Mouse (Mus musculus) cerebellum, postnatal 36 days (tissue): ENCODE results near the gene Vmn1r80.
"Not testable (repeated sequence)": the region's sequence is repeated elsewhere in the genome, so short reads cannot be mapped to it uniquely, and the experiment has no call there.

Experiments used
- DNase-seq, 2 experiments: peaks; one replicate each; pipeline ENCODE4 v3.0.0; 2021 to 2022; ENCODE audit warnings: mixed read lengths in 2 of 2

Gene Vmn1r80

GRCm38 (mm10) chr7:12188986-12189385 is at the start of gene Vmn1r80:
Vmn1r80 (plus strand) TSS chr7:12189286.
- DNase-seq, result no peak

GRCm38 (mm10) chr7:12149957-12150356 is 39.1 kb upstream of the Vmn1r80 start, which contains the start of gene Vmn1r78:
Vmn1r78 (plus strand) TSS chr7:12150257.
- no peak for DNase-seq

DNA sequence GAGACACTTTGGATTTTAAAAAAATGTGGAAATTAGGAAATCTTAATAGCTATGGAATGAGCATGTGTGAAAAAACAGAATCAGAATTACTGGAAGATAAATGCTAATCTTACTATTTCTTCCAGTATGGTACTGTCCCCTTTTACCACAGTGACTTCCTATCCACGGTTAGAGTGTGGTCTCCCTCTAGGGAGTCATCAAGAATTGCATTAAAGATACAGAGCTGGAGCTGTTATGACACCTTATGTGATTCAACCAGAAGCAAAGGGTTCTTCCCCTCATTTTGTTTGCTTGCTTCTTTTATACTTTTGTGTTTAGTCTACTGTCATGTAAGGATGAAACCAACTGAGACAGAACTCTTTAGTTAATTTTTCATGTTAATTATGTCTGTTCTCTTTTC is 32.6 kb upstream of the Vmn1r80 start:
- not testable (repeated sequence) for DNase-seq

DNA sequence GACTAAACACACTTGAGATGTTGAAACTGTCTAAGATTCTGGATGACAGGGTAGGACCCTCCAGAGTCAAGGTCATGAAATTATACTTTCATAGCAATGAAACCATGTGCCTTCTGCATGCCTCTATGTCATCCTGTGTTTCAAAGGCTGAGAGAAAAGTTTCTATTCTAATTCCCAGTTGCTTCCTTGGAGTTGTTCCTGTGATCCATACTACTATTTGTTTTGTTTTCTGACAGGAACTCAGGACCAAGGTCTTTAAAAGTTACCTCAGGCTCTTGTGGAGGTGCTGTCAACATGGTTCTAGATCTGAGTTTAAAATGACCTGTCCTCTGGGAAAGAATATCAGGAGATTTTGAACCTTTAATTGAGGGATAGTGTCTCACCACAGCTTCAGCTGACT is 18.1 kb upstream of the Vmn1r80 start, which contains the start of gene Vmn1r79:
TSS of gene Vmn1r79 (plus strand) at position 301 of the 400 bp plus-strand sequence.
- not testable (repeated sequence) for DNase-seq

- not testable (repeated sequence) for DNase-seq
Measured at GRCm38 (mm10) chr7:12172926-12173325, 16.2 kb upstream of the Vmn1r80 start.

DNA sequence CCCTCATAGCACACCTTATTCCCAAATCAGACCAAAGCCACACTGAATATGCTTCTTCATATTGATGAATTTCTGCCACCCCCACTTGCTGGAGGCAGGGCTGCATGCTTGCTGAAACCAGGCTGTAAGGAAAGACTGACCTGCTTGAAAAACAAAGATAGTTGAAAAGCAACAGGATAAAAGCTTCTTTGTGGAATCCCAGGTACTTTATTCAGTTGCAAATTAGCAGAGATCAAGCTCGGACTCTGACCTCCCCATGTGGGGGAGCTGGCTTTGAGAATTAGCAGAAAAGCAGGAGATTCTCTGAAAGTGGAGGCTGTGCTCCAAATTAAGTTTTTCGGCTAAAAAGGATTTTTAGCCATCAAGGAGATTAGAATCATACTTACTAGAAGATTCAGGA is 15.1 kb downstream of the Vmn1r80 start:
- no peak for DNase-seq
